Mouse (Mus musculus) hindbrain, embryonic 12.5 days (tissue): ENCODE data around the gene Cd72. TPM values are rescaled to one million over a fixed set of nuclear protein-coding genes. Genes with fewer than 3 reads are reported as not detected.

ENCODE experiments used
- ATAC-seq: fragments of 200-750 bp; cut with Nextera tagmentation; 2 replicates; pipeline ENCODE4 v1.8.0; 2017; ENCODE audit warnings: moderate TSS enrichment; ENCODE audit not compliant: low FRiP score
- H3K27ac ChIP-seq: fragments of 300-500 bp; sonication (generic); 2 replicates; pipeline ENCODE4 v1.5.1; 2016; ENCODE audit warnings: mild to moderate bottlenecking
- H3K27me3 ChIP-seq: fragments of 300-500 bp; sonication (generic); 2 replicates; pipeline ENCODE4 v1.6.1; 2016; ENCODE audit warnings: mild to moderate bottlenecking
- H3K36me3 ChIP-seq: fragments of 300-500 bp; sonication (generic); 2 replicates; pipeline ENCODE4 v1.6.1; 2016; ENCODE audit warnings: mild to moderate bottlenecking
- H3K4me1 ChIP-seq: fragments of 300-500 bp; sonication (generic); 2 replicates; pipeline ENCODE4 v1.6.1; 2016
- H3K4me2 ChIP-seq: fragments of 300-500 bp; sonication (generic); replicated peaks from 2 replicates; pipeline ENCODE4 v1.6.1; 2016; ENCODE audit warnings: mild to moderate bottlenecking
- H3K4me3 ChIP-seq: fragments of 300-500 bp; sonication (generic); 2 replicates; pipeline ENCODE4 v1.5.1; 2016; ENCODE audit warnings: mild to moderate bottlenecking
- H3K9ac ChIP-seq: fragments of 300-500 bp; sonication (generic); 2 replicates; pipeline ENCODE4 v1.6.1; 2016; ENCODE audit warnings: mild to moderate bottlenecking, moderate library complexity
- H3K9me3 ChIP-seq: fragments of 300-500 bp; sonication (generic); replicated peaks from 2 replicates; pipeline ENCODE4 v1.6.1; 2016; ENCODE audit warnings: mild to moderate bottlenecking
- WGBS: fragments of 180-500 bp; shearing (Covaris S2); methylation state at CpG from one replicate; pipeline ENCODE4 v1.1.7; 2016; 5-methylcytosine and 5-hydroxymethylcytosine counted together
- polyA plus RNA-seq: library from polyadenylated mRNA; unstranded; fragments of >200 nt; fragmentation: Nextera tagmentation; extraction: Ambion mirVana; gene quantifications from 2 replicates; pipeline ENCODE4 v1.2.1, GENCODE M21; 2016

The Cd72 gene
- polyA plus RNA-seq, 1 experiment from 2014 or later: 3.8 TPM

GRCm38 (mm10) chr4:43476604-43477003 is 22.2 kb upstream of the Cd72 start:
- 83% methylated on average over 6 of the region's 6 CpGs for WGBS
- no peak for ATAC-seq
- H3K27me3 ChIP-seq: no peaks in the 10 kb centered on the region

GRCm38 (mm10) chr4:43473636-43474035 is 19.2 kb upstream of the Cd72 start:
- Histone ChIP-seq H3K27me3 (no peaks in the 10 kb centered on the region), H3K4me2 (no peak overlapping the region), H3K27ac (no peak overlapping the region), H3K9ac (no peak overlapping the region), H3K36me3 (no peaks in the 10 kb centered on the region), H3K4me1 (peaks cover 3% of the 10 kb centered on the region; the same call in 1 of the 2 replicates), H3K4me3 (no peak overlapping the region), H3K9me3 (no peaks in the 10 kb centered on the region)
- 84% methylated on average over 1 of the region's 1 CpGs for WGBS
- no peak for ATAC-seq

More at GRCm38 (mm10) chr4:43476604-43477003, 22.2 kb upstream of the Cd72 start:
- Histone ChIP-seq H3K27ac (no peak overlapping the region), H3K4me2 (no peak overlapping the region), H3K4me3 (no peak overlapping the region), H3K36me3 (no peaks in the 10 kb centered on the region), H3K4me1 (peaks cover 3% of the 10 kb centered on the region; the same call in 1 of the 2 replicates), H3K9me3 (no peaks in the 10 kb centered on the region), H3K9ac (no peak overlapping the region)

- Histone ChIP-seq H3K9me3 (no peaks in the 10 kb centered on the region), H3K4me2 (no peak overlapping the region), H3K4me1 (no peaks in the 10 kb centered on the region), H3K27ac (no peak overlapping the region), H3K9ac (no peak overlapping the region), H3K27me3 (no peaks in the 10 kb centered on the region), H3K36me3 (no peaks in the 10 kb centered on the region), H3K4me3 (no peak overlapping the region)
- ATAC-seq: no peak
- 93% methylated on average over 10 of the region's 10 CpGs for WGBS
Observed at GRCm38 (mm10) chr4:43470301-43470700, 15.9 kb upstream of the Cd72 start.

GRCm38 (mm10) chr4:43466872-43467271 is 12.4 kb upstream of the Cd72 start:
- Histone ChIP-seq H3K36me3 (no peaks in the 10 kb centered on the region), H3K27ac (no peak overlapping the region), H3K27me3 (no peaks in the 10 kb centered on the region), H3K4me1 (no peaks in the 10 kb centered on the region), H3K4me2 (no peak overlapping the region), H3K4me3 (no peak overlapping the region), H3K9me3 (no peaks in the 10 kb centered on the region), H3K9ac (no peak overlapping the region)
- ATAC-seq: no peak
- 93% methylated on average over 7 of the region's 7 CpGs for WGBS

GRCm38 (mm10) chr4:43465935-43466334 is 11.5 kb upstream of the Cd72 start:
- H3K4me3 ChIP-seq: no peak overlapping the region
- H3K27ac ChIP-seq: no peak overlapping the region
- WGBS: 92% methylated on average over 6 of the region's 6 CpGs
- no peaks in the 10 kb centered on the region for H3K27me3 ChIP-seq
- H3K9me3 ChIP-seq: no peaks in the 10 kb centered on the region
- no peak overlapping the region for H3K9ac ChIP-seq
- H3K36me3 ChIP-seq: no peaks in the 10 kb centered on the region
- no peaks in the 10 kb centered on the region for H3K4me1 ChIP-seq
- no peak overlapping the region for H3K4me2 ChIP-seq
- ATAC-seq: no peak

- Histone ChIP-seq H3K4me3 (no peak overlapping the region), H3K27me3 (no peaks in the 10 kb centered on the region), H3K27ac (no peak overlapping the region), H3K9me3 (no peaks in the 10 kb centered on the region), H3K4me2 (no peak overlapping the region), H3K4me1 (no peaks in the 10 kb centered on the region), H3K36me3 (no peaks in the 10 kb centered on the region), H3K9ac (no peak overlapping the region)
- no peak for ATAC-seq
- WGBS: 92% methylated on average over 5 of the region's 5 CpGs
Observed at GRCm38 (mm10) chr4:43463102-43463501, 8.7 kb upstream of the Cd72 start.

GRCm38 (mm10) chr4:43457124-43457523 is 2.7 kb upstream of the Cd72 start:
- Histone ChIP-seq H3K9me3 (no peaks in the 10 kb centered on the region), H3K9ac (no peak overlapping the region), H3K27ac (no peak overlapping the region), H3K4me1 (peaks cover 15% of the 10 kb centered on the region), H3K36me3 (no peaks in the 10 kb centered on the region), H3K4me3 (no peak overlapping the region), H3K4me2 (no peak overlapping the region), H3K27me3 (peaks cover 27% of the 10 kb centered on the region)
- WGBS: 18% methylated on average over 8 of the region's 8 CpGs
- no peak for ATAC-seq

- 25% methylated on average over 4 of the region's 4 CpGs for WGBS
- no peaks in the 10 kb centered on the region for H3K36me3 ChIP-seq
- no peak for ATAC-seq
- H3K4me3 ChIP-seq: no peak overlapping the region
- no peak overlapping the region for H3K9ac ChIP-seq
- peaks cover 15% of the 10 kb centered on the region for H3K4me1 ChIP-seq
- H3K9me3 ChIP-seq: no peaks in the 10 kb centered on the region
- H3K27ac ChIP-seq: no peak overlapping the region
- peaks cover 27% of the 10 kb centered on the region for H3K27me3 ChIP-seq
- no peak overlapping the region for H3K4me2 ChIP-seq
Observed at GRCm38 (mm10) chr4:43456470-43456869, 2.0 kb upstream of the Cd72 start.

- no peak overlapping the region for H3K9ac ChIP-seq
- ATAC-seq: peak; percentile 43; the same call in 1 of the 2 replicates
- peak overlapping the region; percentile 50 for H3K4me2 ChIP-seq
- no peaks in the 10 kb centered on the region for H3K9me3 ChIP-seq
- peaks cover 2% of the 10 kb centered on the region for H3K36me3 ChIP-seq
- peaks cover 27% of the 10 kb centered on the region for H3K27me3 ChIP-seq
- peaks cover 15% of the 10 kb centered on the region for H3K4me1 ChIP-seq
- 3% methylated on average over 18 of the region's 18 CpGs for WGBS
- peak overlapping the region; percentile 15 for H3K4me3 ChIP-seq
- no peak overlapping the region for H3K27ac ChIP-seq
Observed at GRCm38 (mm10) chr4:43453413-43453812, 1.0 kb downstream of the Cd72 start.

GRCm38 (mm10) chr4:43452315-43452714 is 2.1 kb downstream of the Cd72 start:
- 62% methylated on average over 11 of the region's 11 CpGs for WGBS
- H3K4me3 ChIP-seq: no peak overlapping the region
- no peak for ATAC-seq

GRCm38 (mm10) chr4:43448554-43448953 is 5.9 kb downstream of the Cd72 start:
- no peak overlapping the region for H3K9ac ChIP-seq
- H3K9me3 ChIP-seq: no peaks in the 10 kb centered on the region
- ATAC-seq: no peak
- no peak overlapping the region for H3K27ac ChIP-seq
- no peak overlapping the region for H3K4me3 ChIP-seq
- peaks cover 13% of the 10 kb centered on the region for H3K27me3 ChIP-seq
- no peak overlapping the region for H3K4me2 ChIP-seq
- 83% methylated on average over 3 of the region's 3 CpGs for WGBS
- peaks cover 39% of the 10 kb centered on the region for H3K36me3 ChIP-seq
- H3K4me1 ChIP-seq: peaks cover 17% of the 10 kb centered on the region

More at GRCm38 (mm10) chr4:43452315-43452714, 2.1 kb downstream of the Cd72 start:
- Histone ChIP-seq H3K27ac (no peak overlapping the region), H3K27me3 (peaks cover 27% of the 10 kb centered on the region), H3K4me2 (no peak overlapping the region), H3K9me3 (no peaks in the 10 kb centered on the region), H3K4me1 (peaks cover 15% of the 10 kb centered on the region), H3K36me3 (peaks cover 13% of the 10 kb centered on the region), H3K9ac (no peak overlapping the region)

- no peak overlapping the region for H3K4me2 ChIP-seq
- H3K9ac ChIP-seq: no peak overlapping the region
- no peak overlapping the region for H3K27ac ChIP-seq
- H3K36me3 ChIP-seq: peaks cover 39% of the 10 kb centered on the region
- 93% methylated on average over 13 of the region's 13 CpGs for WGBS
- no peak overlapping the region for H3K4me3 ChIP-seq
- ATAC-seq: no peak
- peaks cover 2% of the 10 kb centered on the region for H3K27me3 ChIP-seq
- H3K4me1 ChIP-seq: peaks cover 11% of the 10 kb centered on the region
- no peaks in the 10 kb centered on the region for H3K9me3 ChIP-seq
Observed at GRCm38 (mm10) chr4:43447251-43447650, 7.2 kb downstream of the Cd72 start.

GRCm38 (mm10) chr4:43443511-43443910 is 10.9 kb downstream of the Cd72 start:
- H3K4me1 ChIP-seq: peaks cover 13% of the 10 kb centered on the region
- peak overlapping the region; percentile 95 for H3K27ac ChIP-seq
- no peak; the same call in 1 of the 2 replicates for ATAC-seq
- H3K9me3 ChIP-seq: no peaks in the 10 kb centered on the region
- H3K4me2 ChIP-seq: peak overlapping the region; percentile 92
- peak overlapping the region; percentile 95 for H3K4me3 ChIP-seq
- H3K27me3 ChIP-seq: no peaks in the 10 kb centered on the region
- peaks cover 37% of the 10 kb centered on the region for H3K36me3 ChIP-seq
- peak overlapping the region; percentile 100 for H3K9ac ChIP-seq
- under 1% methylated on average over 28 of the region's 28 CpGs for WGBS
